ENCODE assay signal across 19 mouse cellular contexts in genomic region chr15:31106907-31107306, GRCm38 (mm10).
"Had no signal": no experiment of that assay in that cellular context is flagged by ENCODE, and none has a peak within 500 bp of the region (broad histone marks: within the 10 kb centered on the region; RNA-seq: fewer than 3 reads in every experiment).

No protein-coding gene starts in this region.

- H3K4me1 ChIP-seq: lung, embryonic 15.5 days; midbrain, embryonic 13.5 days; midbrain, embryonic 15.5 days; neural tube, embryonic 13.5 days; neural tube, embryonic 15.5 days had no signal

- ATAC-seq: liver, postnatal 0 days; lung, postnatal 0 days; midbrain, embryonic 13.5 days; midbrain, embryonic 15.5 days had no signal

- H3K27ac ChIP-seq: lung, embryonic 15.5 days; midbrain, embryonic 10.5 days; midbrain, embryonic 13.5 days; midbrain, embryonic 15.5 days; neural tube, embryonic 13.5 days; neural tube, embryonic 15.5 days had no signal

- H3K27me3 ChIP-seq: lung, embryonic 15.5 days; midbrain, embryonic 13.5 days; midbrain, embryonic 15.5 days; neural tube, embryonic 13.5 days; neural tube, embryonic 15.5 days had no signal

- H3K4me2 ChIP-seq: lung, embryonic 15.5 days; midbrain, embryonic 13.5 days; midbrain, embryonic 15.5 days; neural tube, embryonic 13.5 days; neural tube, embryonic 15.5 days had no signal

- H3K36me3 ChIP-seq: lung, embryonic 15.5 days; midbrain, embryonic 10.5 days; midbrain, embryonic 13.5 days; midbrain, embryonic 15.5 days; neural tube, embryonic 13.5 days; neural tube, embryonic 15.5 days had no signal

- DNase-seq: liver, postnatal 0 days; lung, adult 2 months; lung, postnatal 4 days; retina, postnatal 1 day; right cerebral cortex, adult 18-20 months; right cerebral cortex, postnatal 25 days; right cerebral cortex, postnatal 4 days; spleen, adult 18-20 months; thymus, adult 18-20 months; thymus, postnatal 14 days; thymus, postnatal 36 days had no signal

- H3K9me3 ChIP-seq: lung, embryonic 15.5 days; midbrain, embryonic 10.5 days; midbrain, embryonic 13.5 days; midbrain, embryonic 15.5 days; neural tube, embryonic 13.5 days; neural tube, embryonic 15.5 days had no signal

- H3K4me3 ChIP-seq: lung, embryonic 15.5 days; midbrain, embryonic 10.5 days; midbrain, embryonic 13.5 days; midbrain, embryonic 15.5 days; myocyte; neural tube, embryonic 13.5 days; neural tube, embryonic 15.5 days had no signal

- H3K9ac ChIP-seq: liver, postnatal 0 days; lung, embryonic 15.5 days; midbrain, embryonic 13.5 days; midbrain, embryonic 15.5 days; neural tube, embryonic 13.5 days; neural tube, embryonic 15.5 days had no signal
